Mouse (Mus musculus) intestine, postnatal 0 days (tissue): ENCODE data around the gene Olfr329-ps. TPM values are rescaled to one million over a fixed set of nuclear protein-coding genes. Genes with fewer than 3 reads are reported as not detected.
"Not testable (repeated sequence)": the region's sequence is repeated elsewhere in the genome, so short reads cannot be mapped to it uniquely, and the experiment has no call there.

Experiments
- ATAC-seq: fragments of 200-750 bp; cut with Nextera tagmentation; 2 replicates; pipeline ENCODE4 v1.8.0; 2017; ENCODE audit warnings: mild to moderate bottlenecking, moderate TSS enrichment, moderate library complexity
- H3K27ac ChIP-seq: fragments of 300-500 bp; sonication (generic); 2 replicates; pipeline ENCODE4 v1.5.1; 2014; ENCODE audit warnings: mild to moderate bottlenecking, low read depth, low read length, moderate library complexity
- H3K27me3 ChIP-seq: fragments of 300-500 bp; sonication (generic); replicated peaks from 2 replicates; pipeline ENCODE4 v1.6.1; 2014; ENCODE audit warnings: low read length, mixed read lengths; ENCODE audit not compliant: control insufficient read depth, insufficient read depth
- H3K36me3 ChIP-seq: fragments of 300-500 bp; sonication (generic); 2 replicates; pipeline ENCODE4 v1.6.1; 2014; ENCODE audit warnings: mild to moderate bottlenecking, moderate library complexity; ENCODE audit not compliant: control insufficient read depth, insufficient read depth
- H3K4me1 ChIP-seq: fragments of 300-500 bp; sonication (generic); replicated peaks from 2 replicates; pipeline ENCODE4 v1.6.1; 2014; ENCODE audit warnings: antibody characterized with exemption, low read length, mixed read lengths; ENCODE audit not compliant: control insufficient read depth, insufficient read depth
- H3K4me2 ChIP-seq: fragments of 300-500 bp; sonication (generic); replicated peaks from 2 replicates; pipeline ENCODE4 v1.6.1; 2014; ENCODE audit warnings: low read depth, mild to moderate bottlenecking, moderate library complexity
- H3K4me3 ChIP-seq: fragments of 300-500 bp; sonication (generic); 2 replicates; pipeline ENCODE4 v1.5.1; 2014; ENCODE audit warnings: low read depth, low read length
- H3K9ac ChIP-seq: fragments of 300-500 bp; sonication (generic); 2 replicates; pipeline ENCODE4 v1.6.1; 2014; ENCODE audit warnings: mild to moderate bottlenecking, low read depth, low read length
- H3K9me3 ChIP-seq: fragments of 300-500 bp; sonication (generic); 2 replicates; pipeline ENCODE4 v1.6.1; 2016; ENCODE audit warnings: mixed run types; ENCODE audit not compliant: control insufficient read depth
- CTCF ChIP-seq: sonication (generic); IDR thresholded peaks from 2 replicates; pipeline ENCODE4 v1.5.1; 2016; ENCODE audit warnings: low read depth, mild to moderate bottlenecking, control low read depth, antibody characterized with exemption, moderate library complexity
- WGBS: fragments of 180-500 bp; shearing (Covaris S2); extraction: QIAGEN DNeasy Blood & Tissue Kit; methylation state at CpG from one replicate; pipeline ENCODE4 v1.1.7; 2014; 5-methylcytosine and 5-hydroxymethylcytosine counted together
- polyA plus RNA-seq: library from polyadenylated mRNA; unstranded; fragments of >200 nt; fragmentation: Nextera tagmentation; extraction: Ambion mirVana; gene quantifications from 2 replicates; pipeline ENCODE4 v1.2.1, GENCODE M21; 2015

Olfr329-ps gene
- polyA plus RNA-seq, 1 experiment from 2014 or later: not detected

DNA sequence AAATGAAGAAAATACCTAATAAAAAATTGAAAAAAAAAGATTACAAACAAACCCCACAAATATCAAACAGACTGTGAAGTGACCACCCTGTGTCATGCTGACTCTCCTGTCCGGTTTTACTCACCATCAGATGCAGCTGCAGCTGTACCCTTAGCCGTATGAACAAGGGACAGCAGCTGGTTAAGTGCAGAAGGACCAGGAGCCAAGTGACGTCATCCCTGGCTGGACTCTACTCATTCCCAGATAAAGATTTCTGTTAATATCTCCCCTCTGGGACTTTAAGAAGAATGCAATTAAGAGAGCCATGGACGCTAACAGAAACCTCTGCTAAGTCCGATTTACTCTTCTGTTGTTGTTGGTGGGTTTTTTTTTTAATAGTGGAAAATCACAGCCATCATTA lies 24.2 kb upstream of the Olfr329-ps start, which contains the start of gene Olfr224:
Gene Olfr224 (minus strand): TSS at position 149 of the 400 bp plus-strand sequence.
- 67% methylated on average over 5 of the region's 5 CpGs for WGBS
- ATAC-seq: no peak
- Histone ChIP-seq H3K9me3 (no peaks in the 10 kb centered on the region), H3K4me3 (no peak within 1 kb of the TSS), H3K9ac (no peak within 1 kb of the TSS), H3K36me3 (no peaks in the 10 kb centered on the region), H3K27ac (no peak within 1 kb of the TSS), H3K4me1 (no peaks in the 10 kb centered on the region), H3K27me3 (no peaks in the 10 kb centered on the region), H3K4me2 (no peak within 1 kb of the TSS)
- TF ChIP-seq CTCF: no peak

DNA sequence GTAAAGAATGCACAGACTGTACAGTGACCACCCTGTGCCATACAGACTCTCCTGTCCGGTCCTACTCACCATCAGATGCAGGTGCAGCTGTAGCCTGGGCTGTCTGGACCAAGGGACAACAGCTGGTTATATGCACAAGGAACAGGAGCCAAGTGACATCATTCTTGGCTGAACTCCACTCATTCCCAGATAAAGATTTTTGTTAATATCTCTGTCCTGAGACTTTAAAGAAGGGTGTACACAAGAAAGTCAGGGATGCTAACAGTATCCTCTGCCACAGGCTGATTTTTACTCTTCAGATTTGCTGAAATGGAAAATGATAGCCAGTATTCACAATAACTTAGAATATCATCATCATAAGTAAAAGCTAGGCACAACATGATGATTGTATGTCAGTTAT lies 9.3 kb upstream of the Olfr329-ps start, which contains the start of gene Olfr328:
Gene Olfr328 (minus strand): TSS at position 101 of the 400 bp plus-strand sequence.
- H3K27ac ChIP-seq: no peak within 1 kb of the TSS
- no peaks in the 10 kb centered on the region for H3K9me3 ChIP-seq
- WGBS: 88% methylated on average over 1 of the region's 1 CpGs

DNA sequence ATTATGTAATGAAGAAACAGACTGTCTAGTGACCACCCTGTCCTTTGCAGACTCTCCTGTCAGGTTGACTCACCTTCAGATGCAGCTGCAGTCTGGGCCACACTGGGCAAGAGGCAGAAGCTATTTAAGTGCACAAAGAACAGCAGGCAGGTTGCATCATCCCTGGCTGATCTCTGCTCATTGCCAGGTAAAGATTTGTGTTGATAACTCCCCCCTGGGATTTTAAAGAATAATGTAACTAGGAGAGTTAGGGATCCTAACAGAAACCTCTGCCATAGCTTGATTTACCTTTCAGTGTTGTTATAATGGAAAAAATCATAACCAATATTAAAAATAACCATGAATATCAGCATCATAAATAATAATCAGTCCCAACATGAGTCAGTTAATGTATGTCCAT lies 11.5 kb downstream of the Olfr329-ps start, which contains the start of gene Olfr330:
Gene Olfr330 (minus strand): TSS at position 101 of the 400 bp plus-strand sequence.
- H3K4me1 ChIP-seq, H3K4me3 ChIP-seq, H3K36me3 ChIP-seq, ATAC-seq, H3K4me2 ChIP-seq, H3K9me3 ChIP-seq, H3K27me3 ChIP-seq, H3K9ac ChIP-seq, H3K27ac ChIP-seq: not testable (repeated sequence)

More for the DNA sequence above, 9.3 kb upstream of the Olfr329-ps start, which contains the start of gene Olfr328:
- Histone ChIP-seq H3K36me3 (no peaks in the 10 kb centered on the region), H3K4me3 (no peak within 1 kb of the TSS), H3K27me3 (peaks cover 10% of the 10 kb centered on the region; the same call in 1 of the 2 replicates), H3K4me1 (no peaks in the 10 kb centered on the region), H3K9ac (no peak within 1 kb of the TSS), H3K4me2 (no peak within 1 kb of the TSS)
- ATAC-seq: no peak
- TF ChIP-seq CTCF: no peak

DNA sequence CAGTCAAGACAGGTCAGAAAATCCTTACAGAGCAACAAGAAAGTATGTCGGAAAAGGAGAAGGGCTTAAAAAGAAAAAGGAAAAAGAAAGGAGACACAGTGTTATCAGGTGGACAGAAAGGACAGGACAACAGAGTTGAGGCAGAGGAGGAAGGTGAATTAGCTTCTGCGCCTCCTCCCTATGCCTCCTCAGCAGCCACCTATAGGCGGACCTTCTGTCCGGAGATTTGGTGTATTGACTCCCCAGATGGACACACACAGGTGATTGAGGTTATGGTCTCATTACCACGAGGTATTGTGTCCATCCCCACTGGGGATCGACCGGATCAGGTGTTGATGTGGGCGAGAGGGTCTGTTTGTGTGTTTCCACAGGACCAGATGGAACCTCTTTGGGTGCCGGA lies 26.5 kb downstream of the Olfr329-ps start:
- not testable (repeated sequence) for H3K4me3 ChIP-seq, H3K4me2 ChIP-seq, H3K9ac ChIP-seq, H3K27ac ChIP-seq, ATAC-seq, H3K36me3 ChIP-seq, H3K27me3 ChIP-seq, H3K4me1 ChIP-seq, H3K9me3 ChIP-seq
- 94% methylated on average over 6 of the region's 9 CpGs for WGBS

DNA sequence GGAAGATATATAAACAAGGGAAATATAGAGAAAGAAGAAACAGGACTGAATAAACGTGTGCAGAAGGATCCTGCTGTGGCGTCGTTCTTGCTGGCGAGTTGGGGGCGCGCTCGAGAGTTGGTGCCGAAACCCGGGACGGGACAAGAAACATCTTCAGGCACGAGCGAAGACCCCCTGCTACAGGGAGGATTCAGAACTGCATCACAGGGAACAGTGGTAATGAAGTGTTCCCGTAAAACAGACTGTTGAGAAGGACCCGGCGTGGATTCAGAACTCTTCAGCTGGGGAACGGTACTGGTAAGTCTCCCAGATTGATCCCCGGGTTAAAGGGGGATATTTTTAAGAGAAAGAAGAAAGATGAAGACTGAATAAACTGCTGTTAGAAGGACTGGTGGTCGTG lies 27.3 kb downstream of the Olfr329-ps start:
- not testable (repeated sequence) for H3K4me3 ChIP-seq, H3K27me3 ChIP-seq, H3K4me1 ChIP-seq, H3K9me3 ChIP-seq, H3K4me2 ChIP-seq, H3K36me3 ChIP-seq, H3K27ac ChIP-seq, H3K9ac ChIP-seq, ATAC-seq
- WGBS: 94% methylated on average over 18 of the region's 18 CpGs

DNA sequence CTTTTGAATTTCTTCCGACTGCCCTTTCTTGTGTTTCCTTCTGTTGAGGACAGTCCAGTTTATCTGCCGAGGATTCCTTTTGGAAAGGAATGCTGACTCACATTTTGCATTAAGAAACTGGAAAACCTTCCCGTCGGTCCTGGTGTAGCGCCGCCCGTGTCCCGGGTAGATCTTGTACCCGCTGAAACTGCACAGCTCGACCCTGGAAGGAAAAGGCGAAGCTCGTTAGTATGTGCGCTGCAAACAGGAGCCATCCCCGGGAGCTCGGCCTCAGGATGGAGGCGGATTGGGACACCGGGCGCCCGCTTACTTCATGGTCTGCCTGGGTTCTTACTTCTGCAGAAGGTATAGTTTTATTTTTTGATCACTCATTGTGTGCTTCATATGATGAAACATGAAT lies 37.2 kb downstream of the Olfr329-ps start:
- not testable (repeated sequence) for H3K36me3 ChIP-seq, H3K4me3 ChIP-seq, H3K9me3 ChIP-seq, ATAC-seq, H3K9ac ChIP-seq, H3K27ac ChIP-seq, H3K4me1 ChIP-seq, H3K4me2 ChIP-seq, H3K27me3 ChIP-seq
- 83% methylated on average over 19 of the region's 19 CpGs for WGBS

DNA sequence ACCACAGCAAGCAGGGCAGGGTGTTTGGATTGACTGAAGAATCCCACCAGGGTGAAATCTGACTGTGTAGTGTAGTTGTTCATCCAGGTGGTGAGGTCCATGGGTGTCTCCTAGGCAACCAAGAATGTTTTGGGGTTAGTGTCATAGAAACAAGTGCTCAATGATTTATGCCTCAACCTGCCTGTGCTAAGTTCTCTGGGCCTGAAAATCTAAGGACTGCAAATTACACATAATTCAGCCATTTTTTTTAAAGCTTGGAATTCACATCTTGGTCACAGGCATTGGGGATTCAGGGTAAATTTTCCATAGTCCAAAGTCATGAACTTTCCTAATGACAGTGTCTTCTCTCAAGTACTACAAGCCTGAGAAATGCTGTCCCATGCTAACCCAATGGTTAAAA lies 43.8 kb downstream of the Olfr329-ps start, which contains the start of gene Olfr331:
Gene Olfr331 (minus strand): TSS at position 101 of the 400 bp plus-strand sequence.
- ATAC-seq, H3K4me3 ChIP-seq, H3K9me3 ChIP-seq, H3K9ac ChIP-seq, H3K4me1 ChIP-seq, H3K4me2 ChIP-seq, H3K27ac ChIP-seq, H3K36me3 ChIP-seq: not testable (repeated sequence)
- H3K27me3 ChIP-seq: peaks cover 36% of the 10 kb centered on the region
